Mouse (Mus musculus): ENCODE data around the gene Cuta.
"Not testable (repeated sequence)": the region's sequence is repeated elsewhere in the genome, so short reads cannot be mapped to it uniquely, and the experiment has no call there.

- not testable (repeated sequence) for TF ChIP-seq GATA1 (IDR thresholded peaks at IDR 0.05; ENCODE audit: borderline replicate concordance, low read length); FLI1 (IDR thresholded peaks at IDR 0.05; ENCODE audit: low read length)
These were observed 7.6 kb downstream of the Cuta start for GRCm38 (mm10) chr17:26931795-26932194.

All from megakaryocyte, embryonic 14.5 days (primary cell).